Mouse (Mus musculus) heart, adult 10 weeks (tissue): ENCODE data around the gene Ret. TPM values are rescaled to one million over a fixed set of nuclear protein-coding genes. Genes with fewer than 3 reads are reported as not detected.

Experiments
- polyA plus RNA-seq: library from polyadenylated mRNA; stranded (reverse); fragments of 350-450 nt; fragmentation: Illumina TruSeq; extraction: RNeasy Lipid Tissue Mini Kit (QIAGEN cat#74804); gene quantifications from one replicate; pipeline ENCODE4 v1.2.3, GENCODE M21; 2014; ENCODE audit warnings: low read depth, low replicate concordance

The Ret gene
- 2.7 TPM for polyA plus RNA-seq

GRCm38 (mm10) chr6:118197440-118197975, at the start of gene Ret:
Ret (minus strand) TSS chr6:118197718.

GRCm38 (mm10) chr6:118138731-118139709, 58.5 kb downstream of the Ret start, which contains the start of gene Csgalnact2:
Csgalnact2 (minus strand) TSS chr6:118139140.

Other genes with a start within 250 kb of the Ret start
- gene Rasgef1a, start 186.3 kb downstream of the Ret start, polyA plus RNA-seq = 0.42 TPM
- 16.8 TPM for gene Csgalnact2, start 58.6 kb downstream of the Ret start, polyA plus RNA-seq
- gene Bms1, start 221.8 kb upstream of the Ret start, polyA plus RNA-seq = 18.9 TPM